Mouse (Mus musculus) heart, adult 18-20 months (tissue): Measurements from ENCODE around the gene 1700047I17Rik2. TPM values are rescaled to one million over a fixed set of nuclear protein-coding genes. Genes with fewer than 3 reads are reported as not detected.
A peak's percentile ranks its signal among the peaks of the same experiment; 100 is the strongest.
"Not testable (repeated sequence)": the region's sequence is repeated elsewhere in the genome, so short reads cannot be mapped to it uniquely, and the experiment has no call there.

ENCODE experiments used
- DNase-seq, 2 experiments: peaks; one replicate each; pipeline ENCODE4 v3.0.0; 2021 to 2022; ENCODE audit warnings: mixed read lengths in 1 of 2
- long read RNA-seq, 2 experiments: library from polyadenylated mRNA; stranded (forward); transcript quantifications; one replicate each; pipeline ENCODE4 v2.0.0; 2021
- total RNA-seq, 2 experiments: library from RNA; stranded (reverse); gene quantifications; 2 replicates each; pipeline ENCODE4 v1.2.3; 2021

1700047I17Rik2 gene
- total RNA-seq: under 1 TPM in 1 of 2 experiments, not detected in 1; 0.80 TPM
- long read RNA-seq, experiment 1, transcript 1700047I17Rik2-201 (5 exons, 3,863 nt): major isoform, 15 of 20 reads
- long read RNA-seq, experiment 1, partial matches to known transcripts: 1 of 20 reads
- long read RNA-seq, experiment 1, other reads (novel, unspliced or antisense): 4 of 20 reads
- long read RNA-seq, experiment 2, partial matches to known transcripts: 0 of 7 reads
- long read RNA-seq, experiment 2, other reads (novel, unspliced or antisense): 4 of 7 reads

- not testable (repeated sequence) for DNase-seq
Observed at GRCm38 (mm10) chr12:55199306-55199705, at the start of gene 1700047I17Rik2. Gene 1700047I17Rik2, plus strand, starts transcription at chr12:55199592.

GRCm38 (mm10) chr12:55154559-55155448 is 44.6 kb upstream of the 1700047I17Rik2 start, which contains the start of gene Srp54b:
Gene Srp54b, plus strand, starts transcription at chr12:55155104.
- DNase-seq: not testable (repeated sequence)

- peak in 1 of 2 experiments; percentile 10 for DNase-seq
Observed at GRCm38 (mm10) chr12:55155449-55155783, 44.0 kb upstream of the 1700047I17Rik2 start.

GRCm38 (mm10) chr12:55167034-55167557 is 32.3 kb upstream of the 1700047I17Rik2 start:
- DNase-seq: not testable (repeated sequence)

GRCm38 (mm10) chr12:55187686-55188085 is 11.7 kb upstream of the 1700047I17Rik2 start:
- DNase-seq: not testable (repeated sequence)

GRCm38 (mm10) chr12:55189127-55189526 is 10.3 kb upstream of the 1700047I17Rik2 start:
- DNase-seq: not testable (repeated sequence)

GRCm38 (mm10) chr12:55199799-55200198 is 407 bp downstream of the 1700047I17Rik2 start:
- DNase-seq: not testable (repeated sequence)

- not testable (repeated sequence) for DNase-seq
Observed at GRCm38 (mm10) chr12:55212944-55213343, 13.6 kb downstream of the 1700047I17Rik2 start.

- not testable (repeated sequence) for DNase-seq
Observed at GRCm38 (mm10) chr12:55229626-55230519, 30.5 kb downstream of the 1700047I17Rik2 start, which contains the start of gene Srp54c. Gene Srp54c, plus strand, starts transcription at chr12:55230168.

GRCm38 (mm10) chr12:55230520-55230861 is 31.1 kb downstream of the 1700047I17Rik2 start:
- DNase-seq: peak; percentile 0 to 6

- DNase-seq: not testable (repeated sequence)
Observed at GRCm38 (mm10) chr12:55242243-55242642, 42.9 kb downstream of the 1700047I17Rik2 start.

- DNase-seq: not testable (repeated sequence)
Observed at GRCm38 (mm10) chr12:55261950-55262349, 62.6 kb downstream of the 1700047I17Rik2 start.

GRCm38 (mm10) chr12:55263385-55263784 is 64.0 kb downstream of the 1700047I17Rik2 start:
- DNase-seq: not testable (repeated sequence)

Other genes with a start within 250 kb of the 1700047I17Rik2 start
- not detected for gene Gm20403, start 213.1 kb upstream of the 1700047I17Rik2 start, total RNA-seq
- 10 to 100 TPM in 1 of 2 experiments, 1 to 10 TPM in 1; 5.8 to 10.2 TPM for gene Baz1a, start 185.2 kb upstream of the 1700047I17Rik2 start, total RNA-seq
- gene 2700097O09Rik, start 119.5 kb upstream of the 1700047I17Rik2 start, total RNA-seq: 10 to 100 TPM in 1 of 2 experiments, 1 to 10 TPM in 1; 7.8 to 10.4 TPM
- 100 to 1,000 TPM in 1 of 2 experiments, 10 to 100 TPM in 1; 90.2 to 109 TPM for gene Srp54a, start 119.3 kb upstream of the 1700047I17Rik2 start, total RNA-seq
- gene Fam177a, start 75.1 kb upstream of the 1700047I17Rik2 start, total RNA-seq: 10 to 100 TPM; 11.9 to 13.4 TPM
- gene Srp54b, start 44.5 kb upstream of the 1700047I17Rik2 start, total RNA-seq: 10 to 100 TPM; 37.7 to 43.7 TPM
- gene Srp54c, start 30.6 kb downstream of the 1700047I17Rik2 start, total RNA-seq: 10 to 100 TPM; 27.7 to 29.8 TPM
- 10 to 100 TPM in 1 of 2 experiments, 1 to 10 TPM in 1; 9.6 to 10.7 TPM for gene 1110008L16Rik, start 100.0 kb downstream of the 1700047I17Rik2 start, total RNA-seq
- 10 to 100 TPM in 1 of 2 experiments, 1 to 10 TPM in 1; 8.4 to 10.3 TPM for gene Ppp2r3c, start 103.4 kb downstream of the 1700047I17Rik2 start, total RNA-seq
- gene Psma6, start 184.6 kb downstream of the 1700047I17Rik2 start, total RNA-seq: 100 to 1,000 TPM; 171 to 180 TPM